Mouse (Mus musculus): Measurements from ENCODE around the gene Wasl. TPM values are rescaled to one million over a fixed set of nuclear protein-coding genes. Genes with fewer than 3 reads are reported as not detected.
A peak's percentile ranks its signal among the peaks of the same experiment; 100 is the strongest.

Gene Wasl
- polyA plus RNA-seq, 1 experiment: 10.8 TPM

- H3K27me3 ChIP-seq (ENCODE audit: control insufficient read depth, insufficient read depth, insufficient read length): no peaks in the 10 kb centered on the region
- H3K36me3 ChIP-seq (ENCODE audit: control insufficient read depth, insufficient read depth): no peaks in the 10 kb centered on the region
- peak overlapping the region; percentile 81 for H3K4me2 ChIP-seq (ENCODE audit: low read depth)
- H3K79me2 ChIP-seq (ENCODE audit: control insufficient read depth, insufficient read depth): peaks cover 77% of the 10 kb centered on the region
- no peak overlapping the region for H3ac ChIP-seq (ENCODE audit: control insufficient read depth, insufficient read length)
- no peak for TF ChIP-seq E2F4 (IDR thresholded peaks at IDR 0.05; ENCODE audit: insufficient read depth)
- no peak for TF ChIP-seq TCF3 (IDR thresholded peaks at IDR 0.05; ENCODE audit: insufficient read length, low read depth)
- no peak for TF ChIP-seq SRF (IDR thresholded peaks at IDR 0.05; ENCODE audit: control insufficient read depth, insufficient read length, low read depth)
- TF ChIP-seq POLR2AphosphoS2 (IDR thresholded peaks at IDR 0.05; ENCODE audit: insufficient read length, low read depth): no peak
- TF ChIP-seq TCF12 (IDR thresholded peaks at IDR 0.05; ENCODE audit: insufficient read depth, poor library complexity, severe bottlenecking): no peak
- TF ChIP-seq USF1 (IDR thresholded peaks at IDR 0.05; ENCODE audit: low read depth): no peak
- no peak for TF ChIP-seq CEBPB (IDR thresholded peaks at IDR 0.05; ENCODE audit: insufficient read depth, poor library complexity, severe bottlenecking)
- TF ChIP-seq POLR2A (IDR thresholded peaks at IDR 0.05; ENCODE audit: insufficient read length, low read depth): no peak
- TF ChIP-seq MYOG (IDR thresholded peaks at IDR 0.05; ENCODE audit: control insufficient read depth in 1 of 3, insufficient read depth in 1 of 3, insufficient read length in 2 of 3, low read depth in 2 of 3): no peak
- no peak for TF ChIP-seq REST (IDR thresholded peaks at IDR 0.05; ENCODE audit: insufficient read depth, insufficient read length)
- no peak for TF ChIP-seq MYOD1 (IDR thresholded peaks at IDR 0.05; ENCODE audit: control insufficient read depth in 1 of 3, insufficient read length in 2 of 3, low read depth in 2 of 3)
- TF ChIP-seq MAX (IDR thresholded peaks at IDR 0.05; ENCODE audit: low read depth): no peak
- no peak overlapping the region for H3K4me3 ChIP-seq
Observed at GRCm38 (mm10) chr6:24661879-24662278, 2.9 kb downstream of the Wasl start.

- Histone ChIP-seq H3K36me3 (ENCODE audit: control insufficient read depth, insufficient read depth) (no peaks in the 10 kb centered on the region), H3K27me3 (ENCODE audit: control insufficient read depth, insufficient read depth, insufficient read length) (no peaks in the 10 kb centered on the region), H3K79me2 (ENCODE audit: control insufficient read depth, insufficient read depth) (peaks cover 99% of the 10 kb centered on the region), H3ac (ENCODE audit: control insufficient read depth, insufficient read length) (no peak overlapping the region), H3K4me3 (no peak overlapping the region), H3K4me2 (ENCODE audit: low read depth) (no peak overlapping the region)
- TF ChIP-seq SRF (IDR thresholded peaks at IDR 0.05; ENCODE audit: control insufficient read depth, insufficient read length, low read depth) (no peak), REST (IDR thresholded peaks at IDR 0.05; ENCODE audit: insufficient read depth, insufficient read length) (no peak), E2F4 (IDR thresholded peaks at IDR 0.05; ENCODE audit: insufficient read depth) (no peak), TCF12 (IDR thresholded peaks at IDR 0.05; ENCODE audit: insufficient read depth, poor library complexity, severe bottlenecking) (no peak), MYOG (IDR thresholded peaks at IDR 0.05; ENCODE audit: control insufficient read depth in 1 of 3, insufficient read depth in 1 of 3, insufficient read length in 2 of 3, low read depth in 2 of 3) (no peak), TCF3 (IDR thresholded peaks at IDR 0.05; ENCODE audit: insufficient read length, low read depth) (no peak), POLR2A (IDR thresholded peaks at IDR 0.05; ENCODE audit: insufficient read length, low read depth) (no peak), POLR2AphosphoS2 (IDR thresholded peaks at IDR 0.05; ENCODE audit: insufficient read length, low read depth) (no peak), CEBPB (IDR thresholded peaks at IDR 0.05; ENCODE audit: insufficient read depth, poor library complexity, severe bottlenecking) (no peak), MYOD1 (IDR thresholded peaks at IDR 0.05; ENCODE audit: control insufficient read depth in 1 of 3, insufficient read length in 2 of 3, low read depth in 2 of 3) (no peak), MAX (IDR thresholded peaks at IDR 0.05; ENCODE audit: low read depth) (no peak), USF1 (IDR thresholded peaks at IDR 0.05; ENCODE audit: low read depth) (no peak)
Observed at GRCm38 (mm10) chr6:24657647-24658387, 7.0 kb downstream of the Wasl start.

- H3K36me3 ChIP-seq (ENCODE audit: control insufficient read depth, insufficient read depth): no peaks in the 10 kb centered on the region
- H3K79me2 ChIP-seq (ENCODE audit: control insufficient read depth, insufficient read depth): peaks cover 96% of the 10 kb centered on the region
- no peaks in the 10 kb centered on the region for H3K27me3 ChIP-seq (ENCODE audit: control insufficient read depth, insufficient read depth, insufficient read length)
- H3K4me2 ChIP-seq (ENCODE audit: low read depth): no peak overlapping the region
- TF ChIP-seq E2F4 (IDR thresholded peaks at IDR 0.05; ENCODE audit: insufficient read depth) (no peak), MYOG (IDR thresholded peaks at IDR 0.05; ENCODE audit: control insufficient read depth in 1 of 3, insufficient read depth in 1 of 3, insufficient read length in 2 of 3, low read depth in 2 of 3) (peak in 1 of 3 experiments; percentile 2)
- H3K4me3 ChIP-seq: no peak overlapping the region
- H3ac ChIP-seq (ENCODE audit: control insufficient read depth, insufficient read length): no peak overlapping the region
Observed at GRCm38 (mm10) chr6:24656094-24656493, 8.7 kb downstream of the Wasl start.

- no peaks in the 10 kb centered on the region for H3K27me3 ChIP-seq (ENCODE audit: control insufficient read depth, insufficient read depth, insufficient read length)
- TF ChIP-seq REST (IDR thresholded peaks at IDR 0.05; ENCODE audit: insufficient read depth, insufficient read length) (no peak), MAX (IDR thresholded peaks at IDR 0.05; ENCODE audit: low read depth) (no peak), MYOG (IDR thresholded peaks at IDR 0.05; ENCODE audit: control insufficient read depth in 1 of 3, insufficient read depth in 1 of 3, insufficient read length in 2 of 3, low read depth in 2 of 3) (no peak), E2F4 (IDR thresholded peaks at IDR 0.05; ENCODE audit: insufficient read depth) (no peak), TCF12 (IDR thresholded peaks at IDR 0.05; ENCODE audit: insufficient read depth, poor library complexity, severe bottlenecking) (no peak), TCF3 (IDR thresholded peaks at IDR 0.05; ENCODE audit: insufficient read length, low read depth) (no peak), CEBPB (IDR thresholded peaks at IDR 0.05; ENCODE audit: insufficient read depth, poor library complexity, severe bottlenecking) (no peak), POLR2AphosphoS2 (IDR thresholded peaks at IDR 0.05; ENCODE audit: insufficient read length, low read depth) (no peak), USF1 (IDR thresholded peaks at IDR 0.05; ENCODE audit: low read depth) (no peak), POLR2A (IDR thresholded peaks at IDR 0.05; ENCODE audit: insufficient read length, low read depth) (no peak), MYOD1 (IDR thresholded peaks at IDR 0.05; ENCODE audit: control insufficient read depth in 1 of 3, insufficient read length in 2 of 3, low read depth in 2 of 3) (no peak), SRF (IDR thresholded peaks at IDR 0.05; ENCODE audit: control insufficient read depth, insufficient read length, low read depth) (no peak)
- H3ac ChIP-seq (ENCODE audit: control insufficient read depth, insufficient read length): no peak overlapping the region
- H3K79me2 ChIP-seq (ENCODE audit: control insufficient read depth, insufficient read depth): peaks cover 96% of the 10 kb centered on the region
- H3K4me2 ChIP-seq (ENCODE audit: low read depth): no peak overlapping the region
- no peaks in the 10 kb centered on the region for H3K36me3 ChIP-seq (ENCODE audit: control insufficient read depth, insufficient read depth)
- no peak overlapping the region for H3K4me3 ChIP-seq
Observed at GRCm38 (mm10) chr6:24651538-24651937, 13.3 kb downstream of the Wasl start.
